Mouse (Mus musculus) neural tube, embryonic 14.5 days (tissue): ENCODE results near the gene Olfr539. TPM values are rescaled to one million over a fixed set of nuclear protein-coding genes. Genes with fewer than 3 reads are reported as not detected.
"Not testable (repeated sequence)": the region's sequence is repeated elsewhere in the genome, so short reads cannot be mapped to it uniquely, and the experiment has no call there.

Experiments
- ATAC-seq: fragments of 200-750 bp; cut with Nextera tagmentation; 2 replicates; pipeline ENCODE4 v1.8.0; 2017; ENCODE audit warnings: low read depth, mild to moderate bottlenecking, moderate TSS enrichment, moderate library complexity
- H3K27ac ChIP-seq: fragments of 300-500 bp; sonication (generic); 2 replicates; pipeline ENCODE4 v1.5.1; 2014; ENCODE audit warnings: low read depth, mild to moderate bottlenecking, control low read depth, low read length, moderate library complexity, mixed read lengths
- H3K27me3 ChIP-seq: fragments of 300-500 bp; sonication (generic); 2 replicates; pipeline ENCODE4 v1.6.1; 2014; ENCODE audit warnings: low read length; ENCODE audit not compliant: control insufficient read depth, insufficient read depth
- H3K36me3 ChIP-seq: fragments of 300-500 bp; sonication (generic); 2 replicates; pipeline ENCODE4 v1.6.1; 2014; ENCODE audit warnings: low read length, mixed read lengths; ENCODE audit not compliant: control insufficient read depth, insufficient read depth
- H3K4me1 ChIP-seq: fragments of 300-500 bp; sonication (generic); 2 replicates; pipeline ENCODE4 v1.6.1; 2014; ENCODE audit warnings: low read length; ENCODE audit not compliant: control insufficient read depth, insufficient read depth
- H3K4me2 ChIP-seq: fragments of 300-500 bp; sonication (generic); 2 replicates; pipeline ENCODE4 v1.6.1; 2014; ENCODE audit warnings: mild to moderate bottlenecking, low read depth, low read length, control low read depth
- H3K4me3 ChIP-seq: fragments of 300-500 bp; sonication (generic); 2 replicates; pipeline ENCODE4 v1.5.1; 2014; ENCODE audit warnings: low read depth, low read length, control low read depth, mixed read lengths
- H3K9ac ChIP-seq: fragments of 300-500 bp; sonication (generic); replicated peaks from 2 replicates; pipeline ENCODE4 v1.6.1; 2014; ENCODE audit warnings: low read depth, mild to moderate bottlenecking, control low read depth, low read length, mixed read lengths
- H3K9me3 ChIP-seq: fragments of 300-500 bp; sonication (generic); 2 replicates; pipeline ENCODE4 v1.6.1; 2016; ENCODE audit warnings: low read length; ENCODE audit not compliant: control insufficient read depth
- WGBS: fragments of 180-500 bp; shearing (Covaris S2); extraction: QIAGEN DNeasy Blood & Tissue Kit; methylation state at CpG from one replicate; pipeline ENCODE4 v1.1.7; 2014; 5-methylcytosine and 5-hydroxymethylcytosine counted together
- polyA plus RNA-seq: library from polyadenylated mRNA; unstranded; fragments of >200 nt; fragmentation: Nextera tagmentation; extraction: Ambion mirVana; gene quantifications from 2 replicates; pipeline ENCODE4 v1.2.1, GENCODE M21; 2014

Olfr539 gene
- 0.03 TPM in 1 of 2 replicates, not detected in the other for polyA plus RNA-seq

DNA sequence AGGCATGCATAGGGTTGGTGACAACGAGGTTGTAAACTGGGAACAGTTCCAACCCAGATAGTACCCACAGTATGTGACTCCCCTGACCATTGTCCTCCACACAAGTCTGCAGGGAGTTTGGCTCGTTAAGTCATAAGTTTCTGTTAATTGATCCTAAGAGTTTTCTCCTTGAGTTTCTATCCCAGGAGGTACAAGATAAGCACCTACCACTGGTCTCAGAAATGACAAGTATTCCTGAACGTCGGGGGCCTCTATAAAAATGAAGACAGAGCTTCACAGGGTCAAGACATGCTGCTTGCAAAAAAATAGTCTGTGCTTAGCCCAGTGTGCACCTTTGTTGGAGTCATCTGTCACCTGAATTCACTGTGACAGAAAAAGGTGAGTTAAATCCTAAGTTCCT lies at the start of gene Olfr539:
Gene Olfr539 (plus strand): TSS at position 301 of the 400 bp plus-strand sequence.
- no peaks in the 10 kb centered on the region for H3K27me3 ChIP-seq
- 77% methylated on average over 4 of the region's 4 CpGs for WGBS
- H3K9ac ChIP-seq, result no peak within 1 kb of the TSS
- ATAC-seq, result no peak
- H3K36me3 ChIP-seq, result no peaks in the 10 kb centered on the region
- H3K4me1 ChIP-seq, result no peaks in the 10 kb centered on the region
- H3K9me3 ChIP-seq, result no peaks in the 10 kb centered on the region
- no peak within 1 kb of the TSS for H3K4me3 ChIP-seq
- H3K4me2 ChIP-seq, result no peak within 1 kb of the TSS
- no peak within 1 kb of the TSS for H3K27ac ChIP-seq

DNA sequence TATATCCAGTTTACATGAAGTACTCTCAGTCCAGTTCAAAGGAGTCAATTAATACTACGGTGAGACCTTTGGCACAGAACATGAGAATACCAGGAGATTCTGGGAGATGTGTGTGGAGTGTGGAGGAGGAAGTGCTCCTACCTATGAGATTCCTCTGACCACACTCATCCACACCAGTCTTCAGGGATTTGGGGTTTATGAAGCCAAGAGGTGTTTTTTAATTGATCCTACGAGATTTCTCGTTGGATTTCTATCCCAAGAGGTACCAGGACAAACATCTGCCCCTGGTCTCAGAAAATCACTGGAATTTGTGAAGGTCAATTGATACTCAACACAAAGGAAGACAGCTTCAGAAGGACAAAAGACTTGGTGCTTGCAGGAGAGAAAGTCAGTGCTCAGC lies 31.1 kb upstream of the Olfr539 start, which contains the start of gene Olfr61:
Gene Olfr61 (plus strand): TSS at position 301 of the 400 bp plus-strand sequence.
- H3K36me3 ChIP-seq, H3K4me2 ChIP-seq, H3K9ac ChIP-seq, H3K4me3 ChIP-seq, ATAC-seq, H3K4me1 ChIP-seq, H3K27me3 ChIP-seq, H3K27ac ChIP-seq, H3K9me3 ChIP-seq: not testable (repeated sequence)
- 92% methylated on average over 3 of the region's 3 CpGs for WGBS

DNA sequence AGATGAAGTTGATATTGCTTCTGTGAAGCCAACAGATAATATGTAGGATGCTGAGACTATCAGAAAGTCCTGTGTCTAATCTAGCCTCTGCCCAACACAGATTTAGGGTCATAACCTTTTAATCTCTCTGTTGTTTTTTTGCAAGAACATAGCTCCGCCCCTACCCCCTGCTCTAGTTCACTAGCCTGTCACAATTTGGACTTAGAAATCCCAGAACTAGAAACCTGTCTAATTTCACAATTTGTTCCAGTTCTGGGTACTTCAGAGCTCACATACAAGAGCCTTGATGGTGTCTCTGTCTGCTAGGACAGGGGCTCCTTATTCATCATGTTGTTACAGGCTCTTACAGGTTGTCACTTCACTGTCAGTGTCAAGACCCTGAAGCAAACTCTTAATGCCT lies 29.2 kb upstream of the Olfr539 start:
- Histone ChIP-seq H3K4me2 (no peak overlapping the region), H3K4me3 (no peak overlapping the region), H3K27me3 (no peaks in the 10 kb centered on the region), H3K9me3 (no peaks in the 10 kb centered on the region), H3K27ac (no peak overlapping the region), H3K4me1 (no peaks in the 10 kb centered on the region), H3K36me3 (no peaks in the 10 kb centered on the region), H3K9ac (no peak overlapping the region)
- WGBS, result 84% methylated on average over 1 of the region's 1 CpGs
- ATAC-seq, result no peak

DNA sequence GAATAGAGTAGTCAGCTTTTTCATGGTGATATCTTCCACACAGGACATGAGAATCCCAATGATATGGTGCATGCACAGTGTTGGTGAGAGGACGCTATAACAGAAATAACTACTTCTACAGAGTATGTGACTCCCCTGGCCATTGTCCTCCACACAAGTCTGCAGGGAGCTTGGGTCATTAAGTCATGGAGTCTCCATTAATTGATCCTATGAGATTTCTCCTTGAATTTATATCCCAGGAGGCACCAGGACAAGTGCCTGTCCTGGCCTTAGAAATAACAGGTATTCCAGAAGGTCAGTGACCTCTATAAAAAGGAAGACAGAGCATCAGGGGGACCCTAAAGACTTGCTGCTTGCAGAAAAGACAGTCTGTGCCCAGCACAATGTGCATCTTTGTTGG lies 13.6 kb upstream of the Olfr539 start, which contains the start of gene Olfr53:
Gene Olfr53 (plus strand): TSS at position 301 of the 400 bp plus-strand sequence.
- Histone ChIP-seq H3K4me2 (no peak within 1 kb of the TSS), H3K36me3 (no peaks in the 10 kb centered on the region), H3K27me3 (no peaks in the 10 kb centered on the region), H3K4me3 (no peak within 1 kb of the TSS), H3K27ac (no peak within 1 kb of the TSS), H3K4me1 (no peaks in the 10 kb centered on the region), H3K9me3 (no peaks in the 10 kb centered on the region), H3K9ac (no peak within 1 kb of the TSS)
- ATAC-seq, result no peak
- WGBS, result 84% methylated on average over 1 of the region's 1 CpGs

DNA sequence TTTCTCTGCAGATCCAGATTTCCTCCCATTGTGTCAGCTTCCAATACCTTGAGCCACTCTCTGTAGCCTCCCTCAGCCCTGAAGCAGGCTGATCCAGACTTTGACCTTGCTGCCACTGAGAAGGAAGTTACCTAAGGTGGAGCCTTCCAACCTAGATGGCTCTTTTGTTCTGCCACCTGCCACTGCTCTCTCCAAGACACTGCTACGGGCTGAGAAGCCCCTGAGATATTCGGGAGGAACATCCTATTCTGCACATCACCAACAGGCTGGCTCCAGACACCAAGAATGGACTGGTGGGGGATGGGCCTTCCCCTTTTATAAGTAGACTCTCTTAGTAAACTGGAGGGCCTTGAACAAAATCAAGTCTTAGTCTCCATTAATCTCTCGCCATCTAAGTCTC lies 11.0 kb downstream of the Olfr539 start:
- H3K9ac ChIP-seq, ATAC-seq, H3K9me3 ChIP-seq, H3K27ac ChIP-seq, H3K4me1 ChIP-seq, H3K36me3 ChIP-seq, H3K27me3 ChIP-seq, H3K4me2 ChIP-seq, H3K4me3 ChIP-seq: not testable (repeated sequence)
- WGBS, result 85% methylated on average over 3 of the region's 3 CpGs

DNA sequence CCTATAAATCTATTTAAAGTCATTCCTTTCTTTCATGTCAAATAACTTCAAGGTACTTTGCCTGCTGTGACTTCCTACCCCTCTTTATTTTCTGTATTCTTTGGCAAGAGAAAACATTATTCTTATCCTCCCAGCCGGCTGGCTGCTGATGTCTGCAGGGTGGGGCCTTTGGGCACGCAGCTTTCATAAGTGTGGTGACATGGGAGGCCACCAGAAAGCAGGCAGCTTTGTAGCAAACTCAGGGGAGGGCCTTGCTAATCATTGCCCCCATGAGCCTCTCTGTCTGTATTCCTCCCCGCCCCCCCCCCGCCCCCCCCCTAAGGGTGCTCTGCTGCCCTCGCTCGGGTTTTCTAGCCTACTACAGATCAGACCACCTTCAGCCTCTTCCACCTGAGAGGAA lies 16.1 kb downstream of the Olfr539 start:
- no peak overlapping the region for H3K9ac ChIP-seq
- H3K4me3 ChIP-seq, result no peak overlapping the region
- no peaks in the 10 kb centered on the region for H3K36me3 ChIP-seq
- no peak for ATAC-seq
- WGBS, result 4% methylated on average over 4 of the region's 6 CpGs
- H3K27me3 ChIP-seq, result no peaks in the 10 kb centered on the region
- H3K27ac ChIP-seq, result no peak overlapping the region
- H3K4me1 ChIP-seq, result no peaks in the 10 kb centered on the region
- H3K9me3 ChIP-seq, result no peaks in the 10 kb centered on the region
- H3K4me2 ChIP-seq, result peak overlapping the region; percentile 18; the same call in 1 of the 2 replicates

DNA sequence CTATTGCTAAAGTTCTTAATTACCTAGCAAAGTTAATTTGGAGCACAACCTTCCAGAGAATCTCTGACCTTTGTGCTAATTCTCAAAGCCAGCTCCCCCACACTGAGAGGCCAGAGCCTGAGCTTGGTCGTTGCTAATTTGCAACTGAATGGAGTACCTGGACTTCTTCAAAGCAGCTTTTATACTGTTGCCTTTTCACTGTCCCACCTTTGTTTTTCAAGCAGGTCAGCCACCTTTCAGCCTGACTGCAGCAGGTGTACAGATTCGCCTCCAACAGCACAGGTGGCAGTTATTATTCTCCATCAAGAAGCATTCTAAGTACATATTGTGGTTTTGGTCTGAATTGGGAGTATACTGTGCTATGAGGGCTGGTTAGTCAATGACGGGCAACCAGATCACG lies 19.9 kb downstream of the Olfr539 start:
- H3K4me3 ChIP-seq, H3K4me1 ChIP-seq, ATAC-seq, H3K9ac ChIP-seq, H3K27me3 ChIP-seq, H3K9me3 ChIP-seq, H3K27ac ChIP-seq, H3K36me3 ChIP-seq, H3K4me2 ChIP-seq: not testable (repeated sequence)
- WGBS, result 66% methylated on average over 4 of the region's 4 CpGs

DNA sequence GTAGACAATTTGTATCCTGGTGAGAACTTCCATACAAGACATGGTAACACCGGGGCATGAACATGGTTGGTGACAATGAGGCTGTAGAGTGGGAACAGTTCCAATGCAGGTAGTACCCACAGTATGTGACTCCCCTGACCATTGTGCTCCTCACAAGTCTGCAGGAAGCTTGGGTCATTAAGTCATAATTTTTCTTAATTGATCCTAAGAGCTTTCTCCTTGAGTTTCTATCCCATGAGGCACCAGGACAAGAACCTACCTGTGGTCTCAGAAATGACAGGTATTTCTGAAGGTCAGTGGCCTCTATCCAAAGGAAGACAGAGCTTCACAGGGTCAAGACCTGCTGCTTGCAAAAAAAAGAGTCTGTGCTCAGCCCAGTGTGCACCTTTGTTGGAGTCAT lies 21.9 kb downstream of the Olfr539 start, which contains the start of gene Olfr45:
Gene Olfr45 (plus strand): TSS at position 301 of the 400 bp plus-strand sequence.
- H3K4me1 ChIP-seq, result no peaks in the 10 kb centered on the region
- no peak within 1 kb of the TSS for H3K9ac ChIP-seq
- ATAC-seq, result no peak
- no peaks in the 10 kb centered on the region for H3K27me3 ChIP-seq
- 89% methylated on average over 1 of the region's 1 CpGs for WGBS
- no peak within 1 kb of the TSS for H3K27ac ChIP-seq
- H3K9me3 ChIP-seq, result no peaks in the 10 kb centered on the region
- no peak within 1 kb of the TSS for H3K4me2 ChIP-seq
- no peak within 1 kb of the TSS for H3K4me3 ChIP-seq
- no peaks in the 10 kb centered on the region for H3K36me3 ChIP-seq

DNA sequence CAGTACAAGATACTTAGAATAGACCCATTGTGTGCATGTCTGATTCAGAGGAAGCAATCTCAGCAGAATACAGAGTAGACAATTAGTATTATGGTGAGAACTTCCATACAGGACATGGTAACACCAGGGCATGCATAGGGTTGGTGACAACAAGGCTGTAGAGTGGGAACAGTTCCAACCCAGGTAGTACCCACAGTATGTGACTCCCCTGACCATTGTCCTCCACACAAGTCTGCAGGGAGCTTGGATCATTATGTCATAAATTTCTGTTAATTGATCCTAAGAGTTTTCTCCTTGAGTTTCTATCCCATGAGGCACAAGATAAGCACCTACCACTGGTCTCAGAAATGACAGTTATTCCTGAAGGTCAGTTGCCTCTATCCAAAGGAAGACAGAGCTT lies 37.2 kb downstream of the Olfr539 start, which contains the start of gene Olfr541:
Gene Olfr541 (plus strand): TSS at position 301 of the 400 bp plus-strand sequence.
- Histone ChIP-seq H3K4me1 (no peaks in the 10 kb centered on the region), H3K27me3 (no peaks in the 10 kb centered on the region), H3K9me3 (no peaks in the 10 kb centered on the region), H3K9ac (no peak within 1 kb of the TSS), H3K27ac (no peak within 1 kb of the TSS), H3K36me3 (no peaks in the 10 kb centered on the region), H3K4me2 (no peak within 1 kb of the TSS), H3K4me3 (no peak within 1 kb of the TSS)
- no peak for ATAC-seq
